In genomic region chr5:44100187-44100543, GRCm38 (mm10) we compare ENCODE assay signal across 9 mouse cellular contexts. TPM values are rescaled to one million over a fixed set of nuclear protein-coding genes. Genes with fewer than 3 reads are reported as not detected.
DNase-seq lines count a peak whose midpoint lies in the region; ATAC-seq lines count a peak whose summit lies in the region.
"Had no signal": no experiment of that assay in that cellular context is flagged by ENCODE, and none has a peak within 500 bp of the region (broad histone marks: within the 10 kb centered on the region; RNA-seq: fewer than 3 reads in every experiment).

No protein-coding gene starts in this region.

- 9% methylated on average over 12 of the region's 12 CpGs for WGBS in heart, embryonic 14.5 days
- WGBS in hindbrain, embryonic 11.5 days = 3% methylated on average over 12 of the region's 12 CpGs
- WGBS in midbrain, embryonic 11.5 days = 2% methylated on average over 12 of the region's 12 CpGs

- H3K4me2 ChIP-seq in heart, embryonic 14.5 days (ENCODE audit: low read length) = peak overlapping the region; percentile 86
- peak overlapping the region; percentile 85 for H3K4me2 ChIP-seq in hindbrain, embryonic 11.5 days (replicated peaks; ENCODE audit: low read depth, low read length)
- peak overlapping the region; percentile 58 for H3K4me2 ChIP-seq in midbrain, embryonic 11.5 days

- H3K4me3 ChIP-seq in heart, embryonic 14.5 days (ENCODE audit: control insufficient read depth in 1 of 2, insufficient read depth in 1 of 2, low read depth in 1 of 2, low read length in 2 of 2) = peak overlapping the region; percentile 50 to 68
- peak overlapping the region; percentile 74 for H3K4me3 ChIP-seq in hindbrain, embryonic 11.5 days (ENCODE audit: low read depth, low read length)
- peak overlapping the region; percentile 72 for H3K4me3 ChIP-seq in midbrain, embryonic 11.5 days (ENCODE audit: low read depth, low read length)

- H3K27ac ChIP-seq in heart, embryonic 14.5 days (replicated peaks in 1 of 2; ENCODE audit: control insufficient read depth in 1 of 2, insufficient read depth in 1 of 2, low read depth in 2 of 2, low read length in 2 of 2) = peak overlapping the region; percentile 9 to 25; a peak in 3 of 4 replicates
- peak overlapping the region; percentile 85 for H3K27ac ChIP-seq in hindbrain, embryonic 11.5 days (ENCODE audit: low read depth, low read length)
- peak overlapping the region; percentile 91 for H3K27ac ChIP-seq in midbrain, embryonic 11.5 days (ENCODE audit: low read depth, low read length)

- peaks cover 0 to 8% of the 10 kb centered on the region in 2 experiments; a peak in 2 of 4 replicates for H3K4me1 ChIP-seq in heart, embryonic 14.5 days (ENCODE audit: control insufficient read depth in 2 of 2, insufficient read depth in 2 of 2, low read length in 2 of 2)
- no peaks in the 10 kb centered on the region for H3K4me1 ChIP-seq in hindbrain, embryonic 11.5 days (replicated peaks; ENCODE audit: control insufficient read depth, insufficient read depth, low read length)
- peaks cover 13% of the 10 kb centered on the region for H3K4me1 ChIP-seq in midbrain, embryonic 11.5 days (ENCODE audit: control insufficient read depth, insufficient read depth, low read length)

- H3K9me3 ChIP-seq in heart, embryonic 14.5 days (ENCODE audit: control insufficient read depth, low read length) = no peaks in the 10 kb centered on the region
- H3K9me3 ChIP-seq in hindbrain, embryonic 11.5 days (ENCODE audit: control insufficient read depth, low read length) = no peaks in the 10 kb centered on the region
- no peaks in the 10 kb centered on the region for H3K9me3 ChIP-seq in midbrain, embryonic 11.5 days (ENCODE audit: control insufficient read depth, low read length)

- peaks cover 20% of the 10 kb centered on the region for H3K27me3 ChIP-seq in heart, embryonic 14.5 days (ENCODE audit: control insufficient read depth, insufficient read depth, low read length)
- H3K27me3 ChIP-seq in hindbrain, embryonic 11.5 days (ENCODE audit: control insufficient read depth, insufficient read depth, low read length) = no peaks in the 10 kb centered on the region
- no peaks in the 10 kb centered on the region for H3K27me3 ChIP-seq in midbrain, embryonic 11.5 days (ENCODE audit: control insufficient read depth, insufficient read depth, low read length)

- intact Hi-C loops in heart, postnatal 25 days (cut with DNase I) = no loop called here

- H3K36me3 ChIP-seq in heart, embryonic 14.5 days (ENCODE audit: control insufficient read depth, insufficient read depth, low read length) = no peaks in the 10 kb centered on the region
- H3K36me3 ChIP-seq in hindbrain, embryonic 11.5 days (ENCODE audit: control insufficient read depth, insufficient read depth, low read length) = no peaks in the 10 kb centered on the region
- no peaks in the 10 kb centered on the region for H3K36me3 ChIP-seq in midbrain, embryonic 11.5 days (ENCODE audit: control insufficient read depth, insufficient read depth, low read length)

- DNase-seq in heart, postnatal 25 days (ENCODE audit: low spot score) = no peak
- DNase-seq in brain, embryonic 18.5 days (ENCODE audit: low read depth, low spot score) = peak; percentile 16
- DNase-seq in hindbrain, embryonic 11.5 days (ENCODE audit: low spot score) = no peak
- no peak for DNase-seq in midbrain, embryonic 11.5 days (ENCODE audit: low spot score, missing footprints)
- no peak for DNase-seq in adrenal gland, adult 8-10 months
- no peak for DNase-seq in left cerebral cortex, adult 11 months (ENCODE audit: low spot score)

- peak overlapping the region; percentile 73 for H3K9ac ChIP-seq in heart, embryonic 14.5 days (ENCODE audit: low read length)
- H3K9ac ChIP-seq in hindbrain, embryonic 11.5 days (ENCODE audit: low read depth, low read length) = peak overlapping the region; percentile 93
- H3K9ac ChIP-seq in midbrain, embryonic 11.5 days (ENCODE audit: low read length) = peak overlapping the region; percentile 95

- ATAC-seq in heart, embryonic 14.5 days (ENCODE audit: insufficient number of reproducible peaks, insufficient read depth, low FRiP score, low read depth) = no peak
- ATAC-seq in hindbrain, embryonic 11.5 days (ENCODE audit: low FRiP score) = peak; percentile 38; the same call in 1 of the 2 replicates
- peak; percentile 26 for ATAC-seq in midbrain, embryonic 11.5 days (ENCODE audit: low FRiP score)
- no peak for ATAC-seq in inflammation-experienced regulatory T-cells, adult 6 months

RNA-seq across cellular contexts. Expression of gene Prom1, which starts 1.7 kb away (rescaled TPM):
- 9.8 and 11.3 TPM in 2 replicates for polyA plus RNA-seq in heart, embryonic 14.5 days (2014; fragmentation: Nextera tagmentation; extraction: Ambion mirVana)
- total RNA-seq in heart, postnatal 25 days (2021) = 10 to 100 TPM in 1 of 2 experiments, 1 to 10 TPM in 1; 7.5 to 11.6 TPM
- polyA plus RNA-seq in hindbrain, embryonic 11.5 days (2014; fragmentation: Nextera tagmentation; extraction: Ambion mirVana) = 125 and 136 TPM in 2 replicates
- 171 and 176 TPM in 2 replicates for polyA plus RNA-seq in midbrain, embryonic 11.5 days (2014; fragmentation: Nextera tagmentation; extraction: Ambion mirVana)
- 1 to 10 TPM; 2.1 to 5.4 (median 3.9) TPM for total RNA-seq in adrenal gland, adult 8-10 months (2022)
- under 1 TPM in 1 of 3 experiments, not detected in 2; 0.58 TPM for polyA plus RNA-seq in inflammation-experienced regulatory T-cells, adult 6 months (2017; shearing (Covaris generic))
- total RNA-seq: MEL had no signal

Comparison
In these comparisons a context has a peak if more than half of its experiments do, and no peak if none do; other contexts are left out.
1. ATAC-seq: peak in hindbrain, embryonic 11.5 days (single experiment) and midbrain, embryonic 11.5 days (single experiment); none in heart, embryonic 14.5 days (single experiment) and inflammation-experienced regulatory T-cells, adult 6 months (single experiment).
2. H3K27ac ChIP-seq: peak in every context shown above with its lines; median percentile 91 in midbrain, embryonic 11.5 days; 85 in hindbrain, embryonic 11.5 days; 17 in heart, embryonic 14.5 days.
3. RNA of gene Prom1, which starts 1.7 kb away (polyA plus RNA-seq): 171 to 176 TPM in midbrain, embryonic 11.5 days and 125 to 136 TPM in hindbrain, embryonic 11.5 days; 9.8 to 11.3 TPM in heart, embryonic 14.5 days and 0.58 TPM in inflammation-experienced regulatory T-cells, adult 6 months; every median in the first group is over 10 times any median in the second.
4. Peak in every context shown above with its lines, with median percentiles within 50 percentile points of each other: H3K4me2 ChIP-seq, H3K4me3 ChIP-seq and H3K9ac ChIP-seq.